Mouse (Mus musculus): ENCODE measurements around the gene Gm38394. TPM values are rescaled to one million over a fixed set of nuclear protein-coding genes. Genes with fewer than 3 reads are reported as not detected.

Gene Gm38394
- polyA plus RNA-seq, 1 experiment from 2014 or later = 1.3 TPM

- TF ChIP-seq CTCF (IDR thresholded peaks at IDR 0.05; ENCODE audit: low read depth) (no peak), EP300 (IDR thresholded peaks at IDR 0.05; ENCODE audit: low read depth) (no peak)
- Histone ChIP-seq H3K27me3 (ENCODE audit: insufficient read depth, low read length) (no peaks in the 10 kb centered on the region), H3K9ac (replicated peaks) (no peak overlapping the region), H3K4me2 (ENCODE audit: low read depth, low read length) (no peak overlapping the region), H3K4me3 (ENCODE audit: low read depth, low read length) (no peak overlapping the region), H3K4me1 (ENCODE audit: insufficient read depth) (no peaks in the 10 kb centered on the region), H3K27ac (ENCODE audit: low read depth) (no peak overlapping the region), H3K9me3 (ENCODE audit: low read length) (peaks cover 5% of the 10 kb centered on the region), H3K36me3 (replicated peaks; ENCODE audit: insufficient read depth, low read length) (no peaks in the 10 kb centered on the region)
- WGBS (ENCODE audit: insufficient replicate concordance) = 33% methylated on average over 11 of the region's 11 CpGs
- ATAC-seq (no peak), DNase-seq (no peak)
Observed at GRCm38 (mm10) chr1:133571293-133571692, 89.8 kb downstream of the Gm38394 start.

Other genes starting within 250 kb of the Gm38394 start
- 1.3 and 1.9 TPM in 2 replicates for gene Sox13, start 236.9 kb downstream of the Gm38394 start, polyA plus RNA-seq (2015; fragmentation: Nextera tagmentation; extraction: Ambion mirVana)
- 302 and 306 TPM in 2 replicates for gene Snrpe, start 51.0 kb downstream of the Gm38394 start, polyA plus RNA-seq (2015; fragmentation: Nextera tagmentation; extraction: Ambion mirVana)
- 0.08 and 0.09 TPM in 2 replicates for gene Zbed6, start 433 bp downstream of the Gm38394 start, polyA plus RNA-seq (2015; fragmentation: Nextera tagmentation; extraction: Ambion mirVana)
- gene Lax1, start 28.8 kb upstream of the Gm38394 start, polyA plus RNA-seq (2015; fragmentation: Nextera tagmentation; extraction: Ambion mirVana) = 0.66 and 1.1 TPM in 2 replicates
- 6.6 and 9.9 TPM in 2 replicates for gene Atp2b4, start 139.7 kb upstream of the Gm38394 start, polyA plus RNA-seq (2015; fragmentation: Nextera tagmentation; extraction: Ambion mirVana)
- 0.11 and 0.14 TPM in 2 replicates for gene Optc, start 246.7 kb upstream of the Gm38394 start, polyA plus RNA-seq (2015; fragmentation: Nextera tagmentation; extraction: Ambion mirVana)